Mouse (Mus musculus) brain, embryonic 14.5 days (tissue): ENCODE data around the gene Marco. TPM values are rescaled to one million over a fixed set of nuclear protein-coding genes. Genes with fewer than 3 reads are reported as not detected.

Source experiments
- DNase-seq: peaks from one replicate; pipeline ENCODE4 v3.0.0-alpha.2; 2011; ENCODE audit warnings: low read depth
- CTCF ChIP-seq: fragments of 200-500 bp; IDR thresholded peaks from 2 replicates; pipeline ENCODE4 v1.5.1; 2012; ENCODE audit warnings: inconsistent platforms, mild to moderate bottlenecking, moderate library complexity, borderline replicate concordance; ENCODE audit not compliant: insufficient read depth, insufficient read length; ENCODE audit errors: extremely low read depth
- POLR2A ChIP-seq: fragments of 200-500 bp; IDR thresholded peaks from 2 replicates; pipeline ENCODE4 v1.6.1; 2012; ENCODE audit warnings: mild to moderate bottlenecking, inconsistent platforms, borderline replicate concordance; ENCODE audit not compliant: poor library complexity, insufficient read depth, insufficient read length, severe bottlenecking; ENCODE audit errors: extremely low read depth
- polyA plus RNA-seq: library from polyadenylated mRNA; depleted of rRNA; stranded (reverse); fragments of >200 nt; gene quantifications from 2 replicates; pipeline ENCODE4 v1.2.3, GENCODE M21; 2012; rRNA removed

The Marco gene
- polyA plus RNA-seq: 0.11 TPM in 1 of 2 replicates, not detected in the other

DNA sequence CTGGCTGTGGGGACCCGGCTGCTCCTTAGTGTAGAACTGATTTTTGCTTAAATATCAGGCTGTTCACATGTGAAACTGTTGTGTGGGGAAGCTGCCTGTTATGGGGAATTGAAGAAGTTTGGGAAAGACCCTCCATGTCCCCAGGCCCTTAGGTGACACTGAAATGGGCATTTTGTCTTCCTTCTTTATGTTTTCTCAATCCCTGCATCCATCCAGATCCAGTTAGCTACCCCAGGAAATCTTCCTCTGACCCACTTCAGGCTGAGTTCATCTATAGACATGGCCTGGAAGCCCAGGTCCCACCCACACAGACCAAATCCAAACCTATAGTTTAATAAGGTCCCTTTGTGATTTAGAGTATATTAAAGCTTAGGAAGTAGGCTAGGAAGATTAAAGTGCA is at the start of gene Marco:
TSS of gene Marco (minus strand) at position 101 of the 400 bp plus-strand sequence.
- no peak for DNase-seq
- TF ChIP-seq CTCF (no peak), POLR2A (no peak)

DNA sequence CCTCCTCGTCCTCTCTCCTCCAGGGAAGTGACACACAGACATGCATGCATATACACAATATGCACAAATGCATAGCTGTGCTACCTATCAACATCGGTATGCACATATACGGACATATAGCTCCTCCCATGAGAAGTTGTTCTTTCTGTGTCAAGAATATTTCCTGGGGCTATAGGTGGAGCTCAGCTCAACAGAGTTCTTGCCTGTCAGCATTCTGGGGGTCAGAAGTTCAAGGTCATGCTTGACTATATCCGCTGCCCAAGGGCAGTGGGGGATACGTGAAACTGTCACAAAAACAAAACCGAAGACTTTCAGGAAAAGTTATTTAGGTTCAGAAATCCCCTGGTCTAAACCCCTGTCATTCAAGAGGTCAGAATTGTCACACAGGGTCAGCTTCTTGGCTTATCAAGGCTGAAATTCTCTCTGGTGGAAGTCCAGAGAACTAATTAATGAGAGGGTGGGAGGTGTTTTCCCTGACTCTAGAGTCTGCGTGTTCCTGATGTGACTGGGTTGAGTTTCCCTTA is 34.7 kb upstream of the Marco start:
- TF ChIP-seq POLR2A (no peak), CTCF (no peak)
- DNase-seq: no peak

GRCm38 (mm10) chr1:120536998-120537397 is 32.2 kb upstream of the Marco start:
- DNase-seq: no peak
- TF ChIP-seq CTCF (no peak), POLR2A (no peak)

GRCm38 (mm10) chr1:120535919-120536318 is 31.1 kb upstream of the Marco start:
- no peak for DNase-seq
- TF ChIP-seq CTCF: no peak
- no peak for TF ChIP-seq POLR2A

- DNase-seq: no peak
- TF ChIP-seq CTCF (no peak), POLR2A (no peak)
These were observed 27.6 kb upstream of the Marco start for GRCm38 (mm10) chr1:120532321-120532916.

GRCm38 (mm10) chr1:120531770-120532169 is 26.9 kb upstream of the Marco start:
- DNase-seq: no peak
- TF ChIP-seq POLR2A: no peak
- TF ChIP-seq CTCF: no peak

GRCm38 (mm10) chr1:120529881-120530280 is 25.1 kb upstream of the Marco start:
- no peak for DNase-seq
- TF ChIP-seq CTCF: no peak
- TF ChIP-seq POLR2A: no peak

- no peak for DNase-seq
- TF ChIP-seq CTCF (no peak), POLR2A (no peak)
These were observed 12.8 kb upstream of the Marco start for GRCm38 (mm10) chr1:120517618-120518017.

DNA sequence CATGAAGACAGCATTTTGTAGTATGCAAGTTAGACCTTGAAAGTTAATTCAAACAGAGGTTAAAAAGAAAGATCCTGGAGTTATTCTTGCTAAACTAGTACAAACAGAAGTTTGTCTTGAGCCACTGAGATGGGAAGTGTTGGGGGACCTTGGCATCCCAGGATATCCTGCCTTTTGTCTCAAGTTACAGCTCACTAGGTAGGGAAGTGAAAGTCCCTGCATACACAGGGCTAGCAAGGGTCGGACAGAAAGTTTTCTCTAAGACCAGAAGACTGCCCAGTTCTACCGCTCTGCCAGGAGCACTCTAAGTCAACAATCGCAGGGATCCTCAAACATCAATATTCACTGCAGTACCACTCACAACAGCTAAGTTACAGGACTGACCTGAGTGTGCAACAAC is 5.5 kb upstream of the Marco start:
- TF ChIP-seq CTCF (no peak), POLR2A (no peak)
- DNase-seq: no peak

DNA sequence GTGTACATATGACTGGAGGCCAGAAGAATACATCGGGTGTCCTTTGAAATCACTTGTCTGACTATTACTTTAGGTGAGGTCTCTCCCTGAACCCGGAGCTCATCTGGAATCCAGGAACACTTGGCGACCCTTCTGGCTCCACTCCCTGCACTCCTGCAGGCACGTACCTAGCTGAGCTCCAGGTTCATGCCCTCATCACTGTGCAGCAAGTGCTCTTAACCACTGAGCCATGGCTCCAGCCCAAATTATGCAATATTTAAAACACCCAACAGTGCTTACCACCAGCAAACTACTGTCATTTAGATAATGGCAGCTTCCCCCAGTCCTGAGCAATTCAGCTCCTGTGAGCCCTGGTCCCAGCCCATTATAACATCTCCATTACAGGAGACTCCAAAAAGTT is 4.2 kb upstream of the Marco start:
- no peak for DNase-seq

GRCm38 (mm10) chr1:120504046-120504710 is 646 bp downstream of the Marco start:
- no peak for DNase-seq
- TF ChIP-seq CTCF: no peak
- no peak for TF ChIP-seq POLR2A

More for the DNA sequence above, 4.2 kb upstream of the Marco start:
- TF ChIP-seq CTCF: no peak
- TF ChIP-seq POLR2A: no peak

GRCm38 (mm10) chr1:120501496-120501895 is 3.3 kb downstream of the Marco start:
- TF ChIP-seq CTCF (no peak), POLR2A (no peak)
- no peak for DNase-seq

GRCm38 (mm10) chr1:120498036-120498435 is 6.8 kb downstream of the Marco start:
- no peak for DNase-seq
- no peak for TF ChIP-seq POLR2A
- TF ChIP-seq CTCF: no peak
